Mouse (Mus musculus): ENCODE results near the gene 5730522E02Rik. TPM values are rescaled to one million over a fixed set of nuclear protein-coding genes. Genes with fewer than 3 reads are reported as not detected.

Gene 5730522E02Rik
- polyA plus RNA-seq, 1 experiment from 2014 or later = 2.9 TPM

- no peak for TF ChIP-seq CTCF (IDR thresholded peaks at IDR 0.05; ENCODE audit: low read depth)
- Histone ChIP-seq H3K36me3 (ENCODE audit: insufficient read depth) (no peaks in the 10 kb centered on the region), H3K4me1 (ENCODE audit: insufficient read depth) (no peaks in the 10 kb centered on the region), H3K4me3 (ENCODE audit: low read depth, low read length) (no peak overlapping the region), H3K27me3 (ENCODE audit: insufficient read depth, low read length) (no peaks in the 10 kb centered on the region), H3K27ac (ENCODE audit: low read depth) (no peak overlapping the region), H3K9ac (no peak overlapping the region), H3K9me3 (ENCODE audit: low read depth, low read length) (no peaks in the 10 kb centered on the region), H3K4me2 (no peak overlapping the region)
- no peak for ATAC-seq (ENCODE audit: insufficient read depth)
- WGBS = 54% methylated on average over 2 of the region's 2 CpGs
- no peak for DNase-seq
These were observed 639.2 kb downstream of the 5730522E02Rik start for GRCm38 (mm10) chr11:25571396-25571795.

Small RNA genes lying within 50 kb of the gene (microRNA-seq; reads per million reads assigned to microRNA genes)
- gene Mir6372 (ENCODE audit: borderline number of aligned reads) = not detected

Other genes starting within 250 kb of the 5730522E02Rik start
- 31.1 and 32.3 TPM in 2 replicates for gene Fancl, start 175.4 kb upstream of the 5730522E02Rik start, polyA plus RNA-seq (2014; fragmentation: Nextera tagmentation; extraction: Ambion mirVana)

Data from lung, embryonic 14.5 days (tissue).